Mouse (Mus musculus) intestine, postnatal 0 days (tissue): ENCODE data around the gene Zranb1. TPM values are rescaled to one million over a fixed set of nuclear protein-coding genes. Genes with fewer than 3 reads are reported as not detected.

Experiments used
- ATAC-seq: fragments of 200-750 bp; cut with Nextera tagmentation; 2 replicates; pipeline ENCODE4 v1.8.0; 2017; ENCODE audit warnings: mild to moderate bottlenecking, moderate TSS enrichment, moderate library complexity
- H3K27ac ChIP-seq: fragments of 300-500 bp; sonication (generic); 2 replicates; pipeline ENCODE4 v1.5.1; 2014; ENCODE audit warnings: mild to moderate bottlenecking, low read depth, low read length, moderate library complexity
- H3K27me3 ChIP-seq: fragments of 300-500 bp; sonication (generic); replicated peaks from 2 replicates; pipeline ENCODE4 v1.6.1; 2014; ENCODE audit warnings: low read length, mixed read lengths; ENCODE audit not compliant: control insufficient read depth, insufficient read depth
- H3K36me3 ChIP-seq: fragments of 300-500 bp; sonication (generic); 2 replicates; pipeline ENCODE4 v1.6.1; 2014; ENCODE audit warnings: mild to moderate bottlenecking, moderate library complexity; ENCODE audit not compliant: control insufficient read depth, insufficient read depth
- H3K4me1 ChIP-seq: fragments of 300-500 bp; sonication (generic); replicated peaks from 2 replicates; pipeline ENCODE4 v1.6.1; 2014; ENCODE audit warnings: antibody characterized with exemption, low read length, mixed read lengths; ENCODE audit not compliant: control insufficient read depth, insufficient read depth
- H3K4me2 ChIP-seq: fragments of 300-500 bp; sonication (generic); replicated peaks from 2 replicates; pipeline ENCODE4 v1.6.1; 2014; ENCODE audit warnings: low read depth, mild to moderate bottlenecking, moderate library complexity
- H3K4me3 ChIP-seq: fragments of 300-500 bp; sonication (generic); 2 replicates; pipeline ENCODE4 v1.5.1; 2014; ENCODE audit warnings: low read depth, low read length
- H3K9ac ChIP-seq: fragments of 300-500 bp; sonication (generic); 2 replicates; pipeline ENCODE4 v1.6.1; 2014; ENCODE audit warnings: mild to moderate bottlenecking, low read depth, low read length
- H3K9me3 ChIP-seq: fragments of 300-500 bp; sonication (generic); 2 replicates; pipeline ENCODE4 v1.6.1; 2016; ENCODE audit warnings: mixed run types; ENCODE audit not compliant: control insufficient read depth
- CTCF ChIP-seq: sonication (generic); IDR thresholded peaks from 2 replicates; pipeline ENCODE4 v1.5.1; 2016; ENCODE audit warnings: low read depth, mild to moderate bottlenecking, control low read depth, antibody characterized with exemption, moderate library complexity
- WGBS: fragments of 180-500 bp; shearing (Covaris S2); extraction: QIAGEN DNeasy Blood & Tissue Kit; methylation state at CpG from one replicate; pipeline ENCODE4 v1.1.7; 2014; 5-methylcytosine and 5-hydroxymethylcytosine counted together
- polyA plus RNA-seq: library from polyadenylated mRNA; unstranded; fragments of >200 nt; fragmentation: Nextera tagmentation; extraction: Ambion mirVana; gene quantifications from 2 replicates; pipeline ENCODE4 v1.2.1, GENCODE M21; 2015

Zranb1 gene
- polyA plus RNA-seq, 1 experiment from 2014 or later = 8.7 TPM

DNA sequence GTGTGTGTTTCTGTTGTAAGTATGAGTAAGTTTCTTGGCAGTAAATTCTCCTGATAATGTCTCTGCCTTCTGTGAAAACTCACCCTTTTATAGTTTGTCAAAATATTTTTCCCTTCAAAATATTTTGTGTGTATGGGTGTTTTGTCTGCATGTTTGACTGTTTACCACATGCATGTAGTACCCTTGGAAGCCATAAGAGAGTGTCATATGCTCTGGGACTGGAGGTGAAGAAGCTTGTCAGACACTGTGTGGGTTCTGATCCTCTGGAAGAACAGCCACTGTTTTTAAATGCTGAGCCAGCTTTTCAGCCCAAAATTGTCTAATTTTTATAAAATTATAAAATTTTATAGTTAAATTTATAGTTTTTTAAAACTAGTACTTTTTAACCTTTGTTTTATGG lies 3.8 kb downstream of the Zranb1 start:
- TF ChIP-seq CTCF = peak; percentile 49
- ATAC-seq = no peak
- Histone ChIP-seq H3K4me2 (no peak overlapping the region), H3K27ac (no peak overlapping the region), H3K27me3 (no peaks in the 10 kb centered on the region), H3K4me1 (0 out of 2 replicates have a peak, but pooled peaks cover 3% of the 10 kb centered on the region), H3K4me3 (no peak overlapping the region), H3K9ac (no peak overlapping the region), H3K9me3 (no peaks in the 10 kb centered on the region), H3K36me3 (no peaks in the 10 kb centered on the region)

DNA sequence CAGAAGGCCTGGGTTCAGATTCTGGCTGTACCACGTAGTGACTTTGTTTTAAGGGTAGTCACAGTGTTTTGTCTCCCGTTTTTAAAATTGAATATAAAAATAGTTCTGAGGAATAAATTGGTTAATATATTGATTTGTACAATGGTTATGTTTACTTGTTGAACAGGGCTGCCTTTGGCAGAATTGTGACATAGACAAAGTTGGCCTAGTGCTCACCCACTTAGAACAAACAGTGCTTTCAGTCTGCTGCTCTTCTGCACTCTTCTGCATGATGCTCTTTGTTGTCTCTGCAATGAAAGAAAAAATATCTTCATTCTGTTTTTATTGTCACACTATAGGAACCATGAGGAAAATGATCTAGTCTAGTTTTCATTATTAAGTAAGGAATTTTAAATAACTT lies 8.2 kb downstream of the Zranb1 start:
- Histone ChIP-seq H3K9ac (no peak overlapping the region), H3K27ac (no peak overlapping the region), H3K4me1 (0 out of 2 replicates have a peak, but pooled peaks cover 3% of the 10 kb centered on the region), H3K9me3 (no peaks in the 10 kb centered on the region), H3K27me3 (no peaks in the 10 kb centered on the region), H3K4me2 (no peak overlapping the region), H3K36me3 (no peaks in the 10 kb centered on the region), H3K4me3 (no peak overlapping the region)
- 64% methylated on average over 2 of the region's 2 CpGs for WGBS
- no peak for ATAC-seq
- TF ChIP-seq CTCF = no peak

DNA sequence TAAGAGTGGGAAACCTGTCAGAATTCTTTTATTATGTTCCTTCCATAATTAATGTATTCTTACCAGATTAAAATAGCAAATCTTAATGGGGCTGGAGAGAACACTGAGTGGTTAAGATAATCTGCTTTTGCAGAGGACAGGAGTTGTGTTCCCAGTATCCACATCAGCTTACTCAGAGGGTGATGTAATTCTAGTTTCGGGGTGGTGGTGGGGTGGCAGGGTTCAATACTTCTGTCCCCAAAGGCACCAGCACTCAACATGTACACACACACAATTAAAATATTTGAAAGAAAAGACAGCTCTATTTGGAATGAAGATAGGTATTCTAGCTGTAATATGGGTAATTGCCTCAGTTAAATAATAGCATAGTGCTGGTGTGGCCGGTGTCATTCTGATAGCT lies 9.6 kb downstream of the Zranb1 start:
- Histone ChIP-seq H3K4me1 (0 out of 2 replicates have a peak, but pooled peaks cover 3% of the 10 kb centered on the region), H3K9me3 (no peaks in the 10 kb centered on the region), H3K27ac (no peak overlapping the region), H3K9ac (no peak overlapping the region), H3K4me2 (no peak overlapping the region), H3K4me3 (no peak overlapping the region), H3K27me3 (no peaks in the 10 kb centered on the region), H3K36me3 (no peaks in the 10 kb centered on the region)
- no peak for TF ChIP-seq CTCF
- no peak for ATAC-seq
- 47% methylated on average over 2 of the region's 2 CpGs for WGBS

DNA sequence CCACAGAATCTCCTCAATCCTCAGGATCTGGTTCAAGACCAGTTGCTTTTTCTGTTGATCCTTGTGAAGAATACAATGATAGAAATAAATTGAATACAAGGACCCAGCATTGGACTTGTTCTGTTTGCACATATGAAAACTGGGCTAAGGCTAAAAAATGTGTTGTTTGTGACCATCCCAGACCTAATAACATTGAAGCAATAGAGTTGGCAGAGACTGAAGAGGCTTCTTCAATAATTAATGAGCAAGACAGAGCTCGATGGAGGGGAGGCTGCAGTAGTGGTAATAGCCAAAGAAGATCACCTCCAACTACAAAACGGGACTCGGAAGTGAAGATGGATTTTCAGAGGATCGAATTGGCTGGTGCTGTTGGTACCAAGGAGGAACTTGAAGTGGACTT lies 19.0 kb downstream of the Zranb1 start:
- Histone ChIP-seq H3K9me3 (no peaks in the 10 kb centered on the region), H3K4me2 (no peak overlapping the region), H3K27me3 (no peaks in the 10 kb centered on the region), H3K36me3 (no peaks in the 10 kb centered on the region), H3K4me1 (no peaks in the 10 kb centered on the region), H3K4me3 (no peak overlapping the region), H3K9ac (no peak overlapping the region), H3K27ac (no peak overlapping the region)
- no peak for TF ChIP-seq CTCF
- 83% methylated on average over 4 of the region's 4 CpGs for WGBS
- ATAC-seq = no peak

- no peaks in the 10 kb centered on the region for H3K4me1 ChIP-seq
- WGBS = 62% methylated on average over 3 of the region's 3 CpGs
- no peak for ATAC-seq
- no peak for TF ChIP-seq CTCF
- H3K27ac ChIP-seq = no peak overlapping the region
- H3K27me3 ChIP-seq = no peaks in the 10 kb centered on the region
- no peak overlapping the region for H3K4me2 ChIP-seq
- H3K9ac ChIP-seq = no peak overlapping the region
- H3K9me3 ChIP-seq = no peaks in the 10 kb centered on the region
- H3K36me3 ChIP-seq = no peaks in the 10 kb centered on the region
- no peak overlapping the region for H3K4me3 ChIP-seq
Measured at GRCm38 (mm10) chr7:132950613-132951012, 19.7 kb downstream of the Zranb1 start.

DNA sequence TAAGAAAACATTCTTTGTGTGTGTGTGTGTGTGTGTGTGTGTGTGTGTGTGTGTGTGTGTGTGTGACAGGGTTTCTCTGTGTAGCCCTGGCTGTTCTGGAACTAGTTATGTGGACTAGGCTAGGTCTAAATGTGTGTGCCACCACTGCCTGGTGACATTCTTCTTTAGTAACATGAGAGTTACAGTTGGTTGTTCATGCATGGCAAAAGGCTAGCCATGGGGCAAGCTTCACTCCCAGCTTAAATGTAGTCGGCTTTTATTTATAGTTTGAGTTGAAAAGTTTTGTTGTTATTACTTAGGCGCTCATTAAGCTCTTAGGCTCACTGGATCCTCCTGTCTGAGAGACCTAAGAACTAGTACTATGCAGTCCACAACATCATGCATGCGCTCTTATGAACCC lies 33.5 kb downstream of the Zranb1 start:
- Histone ChIP-seq H3K9ac (no peak overlapping the region), H3K27me3 (no peaks in the 10 kb centered on the region), H3K27ac (no peak overlapping the region), H3K9me3 (no peaks in the 10 kb centered on the region), H3K4me3 (no peak overlapping the region), H3K4me1 (no peaks in the 10 kb centered on the region), H3K36me3 (no peaks in the 10 kb centered on the region; the same call in 1 of the 2 replicates), H3K4me2 (no peak overlapping the region)
- 82% methylated on average over 3 of the region's 3 CpGs for WGBS
- ATAC-seq = no peak
- no peak for TF ChIP-seq CTCF

GRCm38 (mm10) chr7:132965707-132966106 lies 34.8 kb downstream of the Zranb1 start:
- Histone ChIP-seq H3K27me3 (no peaks in the 10 kb centered on the region), H3K9me3 (no peaks in the 10 kb centered on the region), H3K4me3 (no peak overlapping the region), H3K4me2 (no peak overlapping the region), H3K36me3 (no peaks in the 10 kb centered on the region; the same call in 1 of the 2 replicates), H3K9ac (no peak overlapping the region), H3K27ac (no peak overlapping the region), H3K4me1 (no peaks in the 10 kb centered on the region)
- no peak for ATAC-seq
- WGBS = 81% methylated on average over 2 of the region's 2 CpGs
- peak; percentile 36; the same call in 1 of the 2 replicates for TF ChIP-seq CTCF
